Mouse (Mus musculus): Measurements from ENCODE around the gene Gemin5.

GRCm38 (mm10) chr11:58155458-58155857 lies 12.9 kb downstream of the Gemin5 start:
- no peak for TF ChIP-seq GATA1 (IDR thresholded peaks at IDR 0.05; ENCODE audit: borderline replicate concordance, low read length)
- TF ChIP-seq CTCF (IDR thresholded peaks at IDR 0.05; ENCODE audit: low read depth, low read length) = no peak
- no peak for TF ChIP-seq GATA2 (IDR thresholded peaks at IDR 0.05; ENCODE audit: borderline replicate concordance, low read depth, low read length)
- no peak for TF ChIP-seq TAL1 (conservative IDR thresholded peaks at IDR 0.05; ENCODE audit: low read depth, low read length)

All from G1E (cell line).